Mouse (Mus musculus): ENCODE results near the gene Gm47841.

- TF ChIP-seq CTCF (IDR thresholded peaks at IDR 0.05; ENCODE audit: extremely low read depth, insufficient read depth, insufficient read length, insufficient replicate concordance) (no peak), POLR2A (IDR thresholded peaks at IDR 0.05; ENCODE audit: low read depth, low read length) (no peak)
Observed at GRCm38 (mm10) chr15:101059570-101060279, 12.5 kb upstream of the Gm47841 start.
